Mouse (Mus musculus) gastrocnemius, postnatal 14 days (tissue): ENCODE results near the gene Rasl11a. TPM values are rescaled to one million over a fixed set of nuclear protein-coding genes. Genes with fewer than 3 reads are reported as not detected.
A peak's percentile ranks its signal among the peaks of the same experiment; 100 is the strongest.
"Not testable (repeated sequence)": the region's sequence is repeated elsewhere in the genome, so short reads cannot be mapped to it uniquely, and the experiment has no call there.

Experiments used
- DNase-seq: peaks from one replicate; pipeline ENCODE4 v3.0.0; 2021; ENCODE audit warnings: mixed read lengths
- intact Hi-C: fragments of 180-260 bp; cut with DNase I; formaldehyde crosslinking; loops from one replicate; pipeline ENCODE4 v1.15.1; 2025; ENCODE audit warnings: low total_unique reads
- total RNA-seq, 2 experiments: library from RNA; stranded (reverse); gene quantifications; 2 replicates each; pipeline ENCODE4 v1.2.3; 2021

Gene Rasl11a
- total RNA-seq, 2 experiments from 2014 or later: 3.0 to 3.4 TPM

DNA sequence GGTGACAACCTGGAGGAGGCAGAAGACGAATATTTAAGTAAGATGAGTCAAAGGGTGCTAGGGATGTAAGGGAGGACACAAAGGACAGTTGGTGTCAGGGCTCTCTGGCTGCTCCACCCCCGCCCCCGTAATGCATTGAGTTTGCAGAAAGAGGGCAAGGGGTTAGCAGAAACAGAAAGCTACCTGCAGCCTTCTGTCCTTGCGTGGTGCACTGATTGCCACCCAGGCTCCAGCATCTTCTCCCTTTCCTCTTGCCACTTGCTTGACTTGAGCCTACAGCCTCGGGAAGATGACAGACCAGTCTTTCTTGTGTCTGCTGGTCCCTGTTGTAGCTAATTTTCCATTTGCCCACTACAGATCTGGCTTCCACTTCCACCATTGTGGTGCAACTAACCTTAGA, 5.1 kb upstream of the Rasl11a start:
- no peak for DNase-seq
- intact Hi-C loops: no loop called here

DNA sequence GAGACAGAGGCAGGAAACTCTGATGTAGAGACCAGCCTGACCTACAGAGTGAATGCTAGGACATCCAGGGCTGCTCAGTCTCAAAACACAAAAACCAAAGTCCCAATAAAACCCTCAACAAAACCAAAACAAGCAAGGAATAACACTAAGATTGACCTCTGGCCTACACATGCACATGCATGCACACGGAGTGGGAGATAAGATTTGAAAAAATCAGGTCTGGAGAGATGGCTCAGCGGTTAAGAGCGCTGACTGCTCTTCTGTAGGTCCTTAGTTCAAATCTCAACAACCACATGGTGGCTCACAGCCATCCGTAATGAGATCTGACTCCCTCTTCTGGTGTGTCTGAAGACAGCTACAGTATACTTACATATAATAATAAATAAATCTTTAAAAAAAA, 4.4 kb upstream of the Rasl11a start:
- no peak for DNase-seq
- intact Hi-C loops: no loop called here

DNA sequence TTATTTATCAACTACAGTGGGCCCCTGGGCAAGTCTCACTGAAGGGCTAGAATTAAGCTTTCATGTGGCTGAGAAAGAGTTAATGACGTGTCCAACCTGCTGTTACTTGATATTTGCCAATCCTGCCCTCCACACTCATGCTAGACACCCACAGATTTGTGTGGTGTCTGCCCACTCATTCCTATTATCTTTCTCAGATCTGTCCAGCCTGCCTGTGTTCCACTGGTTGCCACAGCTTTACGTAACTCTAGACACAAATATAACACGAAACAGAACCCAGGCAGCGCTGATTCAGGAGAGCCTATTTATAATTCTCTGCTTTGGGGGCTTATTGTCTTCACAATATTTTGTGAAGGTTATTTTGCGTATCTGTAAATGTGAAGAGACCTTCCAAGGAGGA, 3.6 kb upstream of the Rasl11a start:
- intact Hi-C loops: no loop called here
- no peak for DNase-seq

DNA sequence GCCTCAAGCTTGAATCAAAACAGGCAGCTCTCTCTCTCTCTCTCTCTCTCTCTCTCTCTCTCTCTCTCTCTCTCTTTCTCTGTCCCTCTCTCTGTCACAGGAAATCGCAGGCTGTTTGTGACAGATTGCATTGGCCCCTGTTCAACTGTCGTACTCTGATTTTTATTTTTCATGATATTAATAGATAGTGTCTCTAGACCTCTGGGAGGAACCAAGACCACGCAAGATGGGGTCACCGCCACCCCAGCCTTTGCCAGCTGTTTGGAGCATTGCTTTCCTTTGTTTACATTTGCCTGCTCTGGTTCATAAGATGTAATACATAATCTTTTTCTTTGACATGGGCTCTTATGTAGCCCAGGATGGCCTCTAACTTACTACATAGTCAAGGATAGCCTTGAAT, 2.9 kb upstream of the Rasl11a start:
- intact Hi-C loops: no loop called here
- DNase-seq: no peak

DNA sequence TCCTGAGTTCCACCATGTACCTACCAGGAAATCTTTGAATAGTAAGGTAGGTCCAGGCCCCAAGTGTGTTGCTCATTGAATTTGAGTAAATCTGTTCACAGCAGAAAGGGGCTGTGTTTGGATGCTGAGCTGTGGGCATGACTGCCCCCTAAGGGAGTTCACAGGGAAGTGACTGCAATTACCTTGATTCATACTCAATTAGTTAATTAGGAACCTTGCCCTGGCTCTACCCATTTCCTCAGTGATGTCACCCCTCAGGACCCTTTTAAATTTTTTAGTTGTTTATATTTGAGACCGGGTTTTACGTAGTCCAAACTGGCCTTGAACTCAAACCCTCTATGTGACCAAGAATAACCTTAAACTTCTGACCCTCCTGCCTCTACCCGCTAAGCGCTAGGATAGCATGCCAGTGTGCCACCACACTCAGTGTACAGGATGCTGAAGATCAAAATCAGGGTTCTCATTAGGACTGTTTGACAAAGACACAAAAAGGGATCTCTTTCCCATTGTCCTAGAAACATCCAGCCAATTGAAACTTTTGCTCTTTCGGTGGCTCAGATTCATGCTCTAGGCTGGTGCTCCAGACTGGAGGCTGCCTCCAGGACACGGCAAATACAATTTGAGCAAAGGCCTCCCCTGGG, 450 bp upstream of the Rasl11a start:
- DNase-seq: no peak
- intact Hi-C loops: no loop called here

DNA sequence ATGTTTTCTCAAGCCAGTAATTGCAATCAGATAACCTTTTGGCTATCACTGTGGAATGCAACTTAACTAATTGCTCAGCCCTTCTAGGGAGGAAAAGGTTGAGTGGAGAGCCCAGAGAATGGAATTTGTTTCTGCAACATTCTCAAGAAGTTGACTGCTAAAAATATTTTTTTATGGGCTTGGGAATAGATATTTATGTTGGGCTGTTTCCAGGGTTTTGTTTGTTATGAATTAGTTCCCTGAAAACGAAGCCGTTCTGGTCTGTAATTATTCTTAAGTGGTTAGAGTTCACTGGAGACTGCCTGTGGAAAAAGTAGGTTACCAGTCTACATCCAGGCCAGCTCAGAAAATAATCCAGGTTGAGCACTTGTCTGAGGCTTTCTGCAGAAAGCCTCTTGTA, 1.6 kb downstream of the Rasl11a start:
- DNase-seq: no peak
- intact Hi-C loops: loop anchor here (5.0 kb wide), 1 partner anchor 139 kb away; no protein-coding TSS in a partner anchor

DNA sequence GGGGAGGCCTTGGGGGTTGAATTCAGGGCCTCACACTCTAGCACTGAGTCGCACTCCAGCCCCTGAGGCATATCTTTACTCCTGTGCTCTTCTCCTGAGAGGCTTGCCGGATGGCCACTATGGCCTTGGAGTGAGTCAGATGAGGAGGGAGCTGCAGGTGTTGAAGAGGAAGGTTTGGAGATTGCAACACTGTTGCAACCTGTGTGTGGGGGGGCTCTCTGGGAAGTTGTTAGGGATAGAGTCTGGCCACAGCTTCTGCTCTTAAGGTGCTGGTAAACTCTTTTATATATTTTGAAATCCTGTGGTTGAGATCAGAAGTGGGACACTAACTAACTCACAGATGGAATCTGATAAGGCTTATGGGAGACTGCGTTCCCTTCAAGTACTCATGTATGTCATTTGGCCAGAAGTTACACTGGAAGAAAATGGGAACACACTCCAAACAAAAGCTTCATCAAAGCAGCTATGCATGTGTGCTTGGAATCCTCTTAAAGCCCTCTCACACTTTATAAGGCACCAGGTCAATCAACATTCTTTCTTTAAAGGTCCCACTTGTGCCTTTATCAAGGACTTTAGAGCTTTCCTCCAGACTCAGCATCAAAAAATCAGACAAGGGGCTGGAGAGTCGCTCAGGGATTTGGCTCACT, 4.2 kb downstream of the Rasl11a start:
- intact Hi-C loops: loop anchor here (5.0 kb wide), 1 partner anchor 142 kb away; no protein-coding TSS in a partner anchor
- no peak for DNase-seq

DNA sequence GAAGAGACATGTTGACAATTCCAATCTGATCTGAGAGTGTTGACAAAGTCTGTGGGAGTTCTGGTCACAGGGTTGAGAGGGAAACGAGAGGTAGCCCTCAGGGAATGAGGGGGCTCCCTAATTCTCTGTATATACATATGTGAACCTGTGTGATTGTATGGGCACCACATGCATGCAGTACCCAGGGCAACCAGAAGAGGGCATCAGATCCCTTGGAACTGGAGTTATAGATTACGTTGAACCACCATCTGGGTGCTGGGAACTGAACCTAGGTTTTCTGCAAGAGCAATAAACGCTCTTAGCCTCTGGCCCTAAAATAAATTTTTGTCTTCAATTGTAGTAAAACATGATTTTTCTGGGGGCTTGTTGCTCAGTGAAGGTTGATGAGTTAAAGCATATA, 11.2 kb downstream of the Rasl11a start:
- intact Hi-C loops: no loop called here
- no peak for DNase-seq

DNA sequence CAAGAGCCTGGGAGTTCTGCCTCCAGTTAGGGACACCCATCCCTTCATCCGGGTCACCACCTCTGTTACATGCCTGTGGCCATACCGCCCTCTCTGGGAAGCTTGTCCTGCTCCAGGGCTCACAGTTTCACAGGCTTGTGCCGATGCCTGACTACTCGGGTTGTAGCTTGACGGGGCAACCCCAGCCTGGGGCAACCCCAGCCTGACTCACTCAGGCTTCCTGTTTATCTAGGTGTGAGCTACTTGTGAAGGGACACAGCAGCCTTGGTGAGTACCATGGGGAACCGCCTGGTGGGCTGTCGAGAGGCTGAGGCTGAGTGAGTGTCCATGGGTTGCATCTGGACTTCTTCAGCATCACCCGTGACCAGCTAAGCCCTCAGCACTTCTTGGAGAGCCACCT, 12.7 kb downstream of the Rasl11a start:
- DNase-seq: no peak
- intact Hi-C loops: no loop called here

DNA sequence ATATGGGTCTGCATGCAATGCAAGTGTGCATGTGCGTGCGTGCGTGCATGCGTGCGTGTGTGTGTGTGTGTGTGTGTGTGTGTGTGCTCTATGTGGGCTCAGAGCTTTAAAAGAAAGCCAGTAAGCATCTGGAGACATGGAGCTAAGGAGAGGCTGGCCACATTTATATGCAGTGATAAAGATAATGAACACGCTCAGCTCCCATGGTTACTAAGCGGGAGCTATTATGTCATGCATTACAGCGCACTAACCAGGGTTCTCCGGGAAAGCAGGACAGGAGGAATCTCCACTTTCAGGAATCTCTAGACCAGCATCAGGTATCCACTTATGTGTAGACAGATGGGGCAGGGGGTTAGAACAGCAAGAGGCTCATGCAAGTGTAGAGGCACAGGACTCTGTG, 13.9 kb downstream of the Rasl11a start:
- DNase-seq: no peak
- intact Hi-C loops: no loop called here

DNA sequence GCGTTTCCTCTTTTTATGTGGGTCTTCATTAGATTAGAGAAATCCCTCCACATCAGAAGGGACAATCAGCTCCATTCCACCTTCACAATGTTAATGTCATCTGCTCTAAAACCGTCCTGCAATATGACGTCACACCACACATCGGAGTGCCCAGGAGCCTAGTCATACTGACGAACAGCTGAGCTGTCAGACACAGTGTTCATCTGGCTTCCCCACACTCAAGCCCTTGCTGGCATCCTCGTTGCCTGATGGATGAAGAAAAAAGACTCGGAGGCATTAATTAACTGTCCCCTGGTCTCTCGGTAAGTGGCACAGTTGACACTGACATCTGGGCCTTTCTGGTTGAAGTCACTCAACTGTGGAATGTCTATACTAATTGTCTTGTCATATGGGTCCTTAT, 14.4 kb downstream of the Rasl11a start:
- no peak for DNase-seq
- intact Hi-C loops: no loop called here

DNA sequence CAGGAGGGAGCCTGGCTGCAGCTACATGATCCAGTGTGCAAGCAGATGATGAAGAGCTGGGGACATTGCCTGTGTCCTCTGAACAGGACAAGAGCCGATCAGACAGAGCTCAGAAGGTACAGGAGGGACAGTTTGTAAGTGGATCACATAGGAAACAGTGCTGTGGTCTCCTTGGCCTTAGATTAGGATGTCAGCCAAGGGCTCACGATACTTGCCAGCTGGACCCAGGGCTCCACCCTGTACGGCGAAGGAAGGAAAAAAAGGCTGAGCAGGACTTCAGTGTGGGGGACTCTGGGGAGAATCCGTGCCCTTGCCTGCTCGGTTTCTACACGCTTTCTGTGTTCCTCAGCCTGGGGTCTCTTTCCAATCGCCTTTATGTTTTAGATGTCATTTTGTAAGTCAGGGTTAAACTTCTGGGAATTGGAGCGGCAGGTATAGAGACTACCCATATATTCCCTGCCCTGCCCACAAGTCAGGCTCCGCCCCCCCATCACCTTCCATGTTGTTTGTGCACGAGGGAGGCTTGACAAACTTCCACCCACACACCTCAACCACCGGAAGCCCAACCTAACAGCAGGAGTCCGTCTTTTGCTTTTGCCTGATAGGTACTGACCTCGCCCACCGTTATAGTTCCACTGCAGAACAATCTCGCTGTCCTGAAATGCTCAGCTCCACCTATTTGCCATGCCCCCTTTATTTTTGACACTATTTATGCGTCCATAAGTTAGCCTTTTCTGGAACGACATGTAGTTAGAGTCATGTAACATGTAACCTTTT, 15.5 kb downstream of the Rasl11a start:
- peak; percentile 12 for DNase-seq
- intact Hi-C loops: no loop called here

DNA sequence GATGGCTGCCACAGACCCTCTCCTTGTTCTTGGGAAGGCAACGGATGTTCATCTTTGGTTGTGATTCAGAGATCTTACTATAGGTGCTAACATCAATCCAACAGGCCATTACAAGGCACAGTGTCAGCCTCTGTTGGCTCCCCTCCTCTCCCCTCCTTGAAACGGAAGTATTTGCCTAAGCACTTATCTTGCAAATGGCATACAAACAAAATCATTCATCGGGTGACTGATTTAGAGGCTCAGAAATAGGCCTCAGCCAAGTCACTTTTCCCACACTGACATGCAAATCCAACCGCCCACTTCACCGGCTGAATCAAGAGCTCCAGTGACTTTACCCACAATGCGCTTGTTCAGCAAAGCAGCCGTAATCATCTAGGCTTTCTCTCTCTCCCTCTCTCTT, 16.7 kb downstream of the Rasl11a start:
- intact Hi-C loops: no loop called here
- DNase-seq: no peak

DNA sequence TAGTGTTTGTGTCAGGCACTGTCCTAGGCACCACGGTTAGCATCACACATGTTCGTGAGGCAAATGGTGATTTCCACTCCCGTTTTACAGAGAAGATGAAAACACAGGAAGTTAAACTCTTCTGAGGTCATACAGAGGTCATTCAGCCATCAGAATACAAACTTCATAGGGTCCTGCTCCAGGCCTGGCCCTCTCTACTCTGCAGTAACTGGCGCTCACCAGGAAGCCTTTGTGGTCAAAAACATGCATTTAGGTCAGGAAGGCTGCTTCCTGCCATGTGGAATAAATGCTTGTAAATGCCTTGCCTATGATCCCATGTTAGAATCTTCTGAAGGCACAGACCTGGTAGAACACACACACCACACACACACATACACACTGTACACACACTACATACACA, 20.6 kb downstream of the Rasl11a start:
- intact Hi-C loops: no loop called here
- DNase-seq: no peak

DNA sequence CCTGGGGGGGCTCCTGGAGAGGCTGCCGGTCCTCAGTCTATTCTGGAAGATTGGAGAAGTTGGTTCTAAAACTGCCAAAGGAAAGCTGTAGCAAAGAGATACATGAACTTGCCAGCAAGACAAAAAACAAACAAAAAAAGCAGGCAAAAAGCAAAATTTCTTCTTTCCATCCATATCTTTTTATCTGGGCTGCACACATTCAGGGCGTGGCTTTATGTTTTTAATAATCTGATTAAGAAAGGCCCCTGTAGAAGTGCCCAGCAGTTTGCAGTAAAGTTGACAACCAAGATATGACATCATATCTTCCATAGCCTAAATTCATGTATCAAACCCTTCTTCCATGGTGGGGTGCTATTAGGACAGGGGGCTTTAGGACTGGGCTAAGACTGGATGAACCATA, 21.4 kb downstream of the Rasl11a start:
- intact Hi-C loops: no loop called here

DNA sequence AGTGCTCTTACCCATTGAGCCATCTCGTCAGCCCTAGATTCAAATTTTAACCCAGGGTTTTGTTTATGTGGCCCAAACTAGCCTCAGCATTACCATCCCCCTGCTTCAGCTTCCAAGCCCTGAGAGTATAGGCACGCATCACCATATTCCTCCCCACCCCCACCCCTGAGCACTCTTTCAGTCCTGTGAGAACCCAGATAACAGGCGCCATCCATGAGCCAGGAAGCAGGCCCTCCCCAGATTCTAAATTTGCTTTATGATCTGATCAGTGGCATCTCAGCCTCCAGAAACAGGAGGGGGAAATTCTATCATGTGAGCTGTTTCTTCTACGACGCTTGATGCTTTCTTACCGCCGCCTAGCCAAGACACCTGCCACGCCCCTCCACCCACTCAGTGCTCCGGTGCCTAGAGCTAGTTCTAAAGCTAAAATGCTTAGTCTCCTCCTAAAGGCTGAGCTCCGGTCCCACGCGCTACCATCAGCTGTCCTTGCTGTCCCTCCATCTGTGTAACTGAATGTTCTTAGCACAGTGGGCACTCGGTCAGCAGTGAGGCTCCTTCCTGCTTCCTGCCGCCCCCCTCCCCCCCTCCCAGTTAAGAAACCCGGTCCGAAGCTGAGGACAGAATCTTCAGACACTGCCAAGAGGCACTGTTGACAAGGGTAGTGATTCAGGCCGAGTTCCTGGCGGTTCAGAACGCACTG, 22.5 kb downstream of the Rasl11a start:
- DNase-seq: peak; percentile 37
- intact Hi-C loops: no loop called here

More for the DNA sequence above, 21.4 kb downstream of the Rasl11a start:
- no peak for DNase-seq

DNA sequence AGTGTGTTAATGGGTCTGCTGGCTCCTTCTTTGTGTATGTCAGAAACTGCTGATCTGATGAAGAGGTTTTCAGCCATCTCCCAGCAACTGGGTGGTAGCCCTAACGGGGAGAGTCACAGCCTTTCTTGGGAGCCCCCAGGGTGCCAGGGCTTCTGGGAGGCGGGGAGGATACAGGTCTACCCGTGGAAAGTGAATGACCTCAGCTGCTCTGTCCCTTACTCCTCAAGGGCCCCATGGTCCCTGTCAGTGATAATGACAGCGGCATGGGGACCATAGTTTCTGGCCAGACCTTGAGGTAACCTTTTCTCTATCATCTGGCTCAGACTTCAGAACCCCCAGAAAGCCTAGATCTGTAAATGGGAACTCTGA, 23.1 kb downstream of the Rasl11a start:
- intact Hi-C loops: no loop called here
- DNase-seq: no peak

DNA sequence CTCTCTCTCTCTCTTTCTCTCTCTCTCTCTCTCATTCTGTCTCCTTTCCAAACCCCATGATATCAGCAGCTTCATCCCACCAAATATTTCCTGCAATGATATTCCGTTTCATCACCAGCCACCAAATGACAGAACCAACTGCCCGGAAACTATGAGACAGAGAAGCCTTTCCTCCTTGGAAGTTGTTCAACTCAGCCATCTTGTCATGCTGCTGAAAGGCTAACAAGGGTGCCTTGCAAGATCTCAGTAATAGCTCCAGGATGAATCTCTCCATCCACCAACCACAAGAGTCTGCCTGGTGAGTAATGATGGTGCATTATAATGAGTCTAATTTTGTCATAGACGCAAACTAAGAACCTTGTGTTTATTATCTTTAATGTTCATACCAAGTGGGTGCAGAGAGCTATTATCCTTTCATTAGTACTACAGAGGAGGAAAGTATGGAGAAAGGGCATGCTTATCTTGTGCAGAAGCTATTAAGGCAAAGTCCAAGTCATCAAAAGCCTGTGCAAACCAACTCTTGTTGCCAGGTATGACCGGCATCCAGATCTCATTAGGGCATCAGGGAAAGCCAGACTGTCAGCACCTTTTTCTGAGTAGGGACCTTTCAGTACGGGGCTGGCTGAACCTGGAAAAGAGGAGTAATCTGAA, 28.2 kb downstream of the Rasl11a start:
- no peak for DNase-seq
- intact Hi-C loops: no loop called here

DNA sequence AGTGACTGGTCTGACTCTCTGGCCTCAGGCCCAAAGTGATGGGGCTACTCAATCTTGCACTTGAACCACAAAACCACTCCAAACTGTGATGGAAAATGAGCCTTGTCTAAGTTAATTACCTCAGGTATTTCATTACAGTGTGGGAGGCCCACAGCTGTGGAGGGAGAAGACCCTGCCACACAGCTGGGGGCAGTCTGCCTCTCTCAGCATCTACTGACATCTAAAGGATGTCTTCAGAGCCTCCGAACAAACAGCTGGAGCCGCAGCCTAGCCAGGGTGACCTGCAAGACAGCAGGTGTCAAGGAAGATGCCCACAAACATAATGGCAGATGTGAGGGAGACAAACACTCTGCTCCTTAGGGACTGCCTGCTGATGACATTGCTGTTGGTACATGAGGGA, 31.2 kb downstream of the Rasl11a start:
- intact Hi-C loops: no loop called here
- no peak for DNase-seq

DNA sequence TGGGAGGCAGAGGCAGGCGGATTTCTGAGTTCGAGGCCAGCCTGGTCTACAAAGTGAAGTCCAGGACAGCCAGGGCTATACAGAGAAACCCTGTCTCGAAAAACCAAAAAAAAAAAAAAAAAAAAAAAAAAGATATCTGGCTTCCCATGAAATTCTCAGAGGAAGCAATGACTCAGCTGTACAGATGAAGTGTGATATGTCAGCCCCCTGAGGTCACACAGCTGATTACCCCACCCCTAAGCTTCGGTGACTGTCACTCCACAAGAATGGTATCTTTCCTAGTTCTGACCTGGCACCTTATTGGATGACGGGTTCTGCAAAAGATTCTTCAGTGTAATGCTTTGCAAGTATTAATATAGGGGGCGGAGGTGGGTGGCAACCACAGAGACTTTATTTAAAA, 33.0 kb downstream of the Rasl11a start:
- DNase-seq, intact Hi-C loops: not testable (repeated sequence)
